Mouse (Mus musculus) heart, adult 2 months (tissue): ENCODE results near the gene Ctbp2. TPM values are rescaled to one million over a fixed set of nuclear protein-coding genes. Genes with fewer than 3 reads are reported as not detected.
A peak's percentile ranks its signal among the peaks of the same experiment; 100 is the strongest.

Experiments
- DNase-seq, 2 experiments: peaks; one replicate each; pipeline ENCODE4 v3.0.0; 2021
- H3K27ac ChIP-seq: fragments of 200-600 bp; 2 replicates; pipeline ENCODE4 v1.8.1; 2022
- H3K27me3 ChIP-seq: fragments of 200-500 bp; 2 replicates; pipeline ENCODE4 v1.6.1; 2012; ENCODE audit warnings: mild to moderate bottlenecking, low read length, inconsistent platforms, mixed read lengths; ENCODE audit not compliant: control insufficient read depth, insufficient read depth
- H3K36me3 ChIP-seq: fragments of 200-500 bp; 2 replicates; pipeline ENCODE4 v1.6.1; 2012; ENCODE audit warnings: low read length, inconsistent platforms; ENCODE audit not compliant: control insufficient read depth, insufficient read depth
- H3K4me1 ChIP-seq: fragments of 200-500 bp; 2 replicates; pipeline ENCODE4 v1.6.1; 2011; ENCODE audit warnings: low read length; ENCODE audit not compliant: control insufficient read depth, insufficient read depth
- H3K4me3 ChIP-seq: fragments of 200-600 bp; 2 replicates; pipeline ENCODE4 v1.8.1; 2022
- H3K79me2 ChIP-seq: fragments of 200-500 bp; replicated peaks from 2 replicates; pipeline ENCODE4 v1.6.1; 2012; ENCODE audit warnings: mild to moderate bottlenecking, inconsistent platforms, low read length, moderate library complexity, mixed read lengths; ENCODE audit not compliant: control insufficient read depth, insufficient read depth
- H3K9ac ChIP-seq: fragments of 200-500 bp; 2 replicates; pipeline ENCODE4 v1.6.1; 2012; ENCODE audit warnings: low read depth, mild to moderate bottlenecking, control low read depth, inconsistent platforms, low read length, mixed read lengths
- CTCF ChIP-seq: fragments of 200-600 bp; IDR thresholded peaks from 2 replicates; pipeline ENCODE4 v1.8.1; 2022; ENCODE audit warnings: antibody characterized with exemption, mild to moderate bottlenecking, moderate library complexity
- EP300 ChIP-seq: fragments of 200-500 bp; IDR thresholded peaks from 2 replicates; pipeline ENCODE4 v1.6.1; 2011; ENCODE audit warnings: low read depth, low read length, control low read depth; ENCODE audit not compliant: insufficient read depth
- POLR2A ChIP-seq: fragments of 200-500 bp; IDR thresholded peaks from 2 replicates; pipeline ENCODE4 v1.6.1; 2011; ENCODE audit warnings: mild to moderate bottlenecking, low read depth, low read length, control low read depth; ENCODE audit not compliant: insufficient read depth
- WGBS: fragments of 180-500 bp; shearing (Covaris S2); methylation state at CpG from one replicate; pipeline ENCODE4 v1.1.7; 2018; 5-methylcytosine and 5-hydroxymethylcytosine counted together
- intact Hi-C: fragments of 180-260 bp; cut with DNase I; formaldehyde crosslinking; loops from one replicate; pipeline ENCODE4 v1.15.1; 2025
- long read RNA-seq: library from polyadenylated mRNA; stranded (forward); transcript quantifications from one replicate; pipeline ENCODE4 v2.0.0, GENCODE M21; 2021
- polyA plus RNA-seq: library from polyadenylated mRNA; depleted of rRNA; stranded (reverse); fragments of >200 nt; gene quantifications from 2 replicates; pipeline ENCODE4 v1.2.3, GENCODE M21; 2012; rRNA removed
- total RNA-seq, 2 experiments: library from RNA; stranded (reverse); gene quantifications; 2 replicates each; pipeline ENCODE4 v1.2.3; 2021

The Ctbp2 gene
- total RNA-seq (10 to 100 TPM; 28.1 to 28.3 TPM), polyA plus RNA-seq (22.8 and 28.5 TPM in 2 replicates)
- long read RNA-seq, transcript Ctbp2-201 (11 exons, 2,321 nt): major isoform, 6 of 9 reads
- long read RNA-seq, partial matches to known transcripts: 0 of 9 reads
- long read RNA-seq, other reads (novel, unspliced or antisense): 1 of 9 reads

DNA sequence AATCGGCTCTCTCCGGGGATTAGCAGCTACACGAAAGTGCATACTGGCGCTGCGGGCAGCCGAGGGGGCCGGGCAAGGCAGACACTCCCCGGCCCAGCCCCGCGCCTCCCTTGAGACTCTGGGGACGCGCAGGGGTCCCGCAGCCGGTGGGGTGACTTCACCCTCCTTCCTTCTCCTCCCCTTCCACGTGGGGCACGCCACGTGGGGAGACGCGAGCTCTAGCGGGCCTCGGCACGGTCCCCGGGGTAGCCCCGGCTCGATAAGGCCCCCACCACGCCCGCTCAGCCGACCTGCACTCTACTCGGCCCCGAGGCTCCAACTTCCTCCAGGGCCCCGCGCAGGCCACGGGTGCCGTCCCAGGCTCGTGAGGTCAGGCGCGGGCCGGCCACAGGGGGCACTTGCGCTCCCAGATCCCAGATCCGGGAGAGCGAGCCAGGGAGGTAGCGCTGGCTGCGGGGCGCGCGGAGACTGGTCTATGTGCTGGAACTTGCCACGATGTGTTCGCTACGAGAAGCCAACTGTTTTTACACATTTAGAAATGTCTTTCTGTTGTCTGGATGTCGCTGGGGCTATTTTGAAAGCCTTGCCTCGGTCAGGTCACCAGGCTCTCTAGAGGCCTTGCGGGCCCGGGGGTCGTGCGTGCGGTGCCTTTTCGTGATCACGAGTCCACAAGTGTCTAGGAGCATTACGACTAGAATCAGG is at the start of gene Ctbp2:
Ctbp2 (minus strand) TSS at position 356 of the 702 bp plus-strand sequence.
- Histone ChIP-seq H3K27me3 (no peaks in the 10 kb centered on the region), H3K9ac (peak within 1 kb of the TSS; percentile 82), H3K36me3 (no peaks in the 10 kb centered on the region), H3K27ac (peak within 1 kb of the TSS; percentile 97), H3K4me3 (peak within 1 kb of the TSS; percentile 87), H3K4me1 (peaks cover 5% of the 10 kb centered on the region), H3K79me2 (0 out of 2 replicates have a peak, but pooled peaks cover 4% of the 10 kb centered on the region)
- intact Hi-C loops: loop anchor here (2.0 to 10.0 kb wide), 6 partner anchors 37 to 511 kb away; partner anchors contain the start of genes Abraxas2, Edrf1, Eef1akmt2 and Zranb1
- WGBS: under 1% methylated on average over 59 of the region's 59 CpGs
- peak; percentile 89 to 90 for DNase-seq
- TF ChIP-seq CTCF (peak; percentile 87), POLR2A (0 out of 2 replicates have a peak, but pooled peaks have one; percentile 16), EP300 (peak; percentile 44; the same call in 1 of the 2 replicates)

DNA sequence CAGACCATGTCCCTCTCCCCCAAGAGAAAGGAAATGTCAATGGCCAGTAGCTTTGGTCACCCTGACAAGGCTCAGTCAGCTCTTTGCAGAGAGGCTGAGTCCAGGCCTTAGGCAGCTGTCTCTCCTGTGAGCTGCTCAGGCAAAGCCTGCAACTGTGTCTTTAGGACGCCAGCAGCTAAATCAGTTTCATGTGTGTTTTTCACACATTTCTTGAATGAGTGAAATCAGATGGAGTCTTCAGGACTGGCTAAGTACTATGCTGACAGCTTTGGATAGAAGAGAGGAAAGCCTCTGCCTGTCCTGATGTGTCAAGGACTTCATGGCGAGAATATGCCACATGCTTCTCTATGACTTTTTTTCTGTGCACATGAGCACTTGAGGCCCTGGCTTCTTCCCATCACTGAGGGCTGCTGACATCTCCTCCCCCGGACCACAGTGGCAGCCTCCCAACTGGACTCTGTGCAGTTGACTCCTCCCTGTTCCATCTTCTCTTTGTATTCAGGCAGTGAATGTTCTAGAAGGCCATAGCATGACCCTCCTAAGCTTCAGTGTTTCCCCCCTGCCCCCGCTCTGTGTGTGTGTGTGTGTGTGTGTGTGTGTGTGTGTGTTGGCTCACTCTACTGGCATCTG is 47.4 kb upstream of the Ctbp2 start:
- H3K79me2 ChIP-seq: no peaks in the 10 kb centered on the region
- intact Hi-C loops: no loop called here
- no peaks in the 10 kb centered on the region for H3K27me3 ChIP-seq
- H3K9ac ChIP-seq: no peak overlapping the region
- H3K4me1 ChIP-seq: no peaks in the 10 kb centered on the region; the same call in 1 of the 2 replicates
- TF ChIP-seq POLR2A (no peak), EP300 (no peak), CTCF (no peak)
- DNase-seq: peak; percentile 51 to 53
- WGBS: 52% methylated on average over 4 of the region's 4 CpGs
- no peak overlapping the region for H3K27ac ChIP-seq
- H3K36me3 ChIP-seq: no peaks in the 10 kb centered on the region
- no peak overlapping the region for H3K4me3 ChIP-seq

DNA sequence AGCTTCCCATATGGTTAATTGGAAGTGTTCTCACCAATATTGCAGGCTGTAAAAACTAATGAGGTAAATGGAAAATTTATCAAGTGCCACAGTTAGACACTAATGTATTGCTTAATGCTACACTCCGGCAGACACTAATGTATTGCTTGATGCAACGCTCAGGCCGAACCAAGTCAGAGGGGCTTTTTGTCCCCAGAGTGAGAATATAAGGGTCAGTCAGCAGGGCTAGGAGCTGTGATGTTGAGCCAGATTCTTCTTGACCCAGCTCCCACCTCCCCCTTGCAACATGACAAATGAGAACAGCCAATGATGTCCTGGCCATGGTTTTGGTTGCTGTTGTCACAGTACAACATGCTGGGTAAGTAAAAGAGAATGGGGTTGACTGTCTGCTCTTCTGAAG is 44.8 kb upstream of the Ctbp2 start:
- Histone ChIP-seq H3K27ac (no peak overlapping the region), H3K4me1 (no peaks in the 10 kb centered on the region; the same call in 1 of the 2 replicates), H3K79me2 (no peaks in the 10 kb centered on the region), H3K9ac (no peak overlapping the region), H3K4me3 (no peak overlapping the region), H3K27me3 (no peaks in the 10 kb centered on the region), H3K36me3 (no peaks in the 10 kb centered on the region)
- intact Hi-C loops: no loop called here
- over 99% methylated on average over 3 of the region's 3 CpGs for WGBS
- DNase-seq: no peak
- TF ChIP-seq EP300: no peak
- no peak for TF ChIP-seq CTCF
- TF ChIP-seq POLR2A: no peak

DNA sequence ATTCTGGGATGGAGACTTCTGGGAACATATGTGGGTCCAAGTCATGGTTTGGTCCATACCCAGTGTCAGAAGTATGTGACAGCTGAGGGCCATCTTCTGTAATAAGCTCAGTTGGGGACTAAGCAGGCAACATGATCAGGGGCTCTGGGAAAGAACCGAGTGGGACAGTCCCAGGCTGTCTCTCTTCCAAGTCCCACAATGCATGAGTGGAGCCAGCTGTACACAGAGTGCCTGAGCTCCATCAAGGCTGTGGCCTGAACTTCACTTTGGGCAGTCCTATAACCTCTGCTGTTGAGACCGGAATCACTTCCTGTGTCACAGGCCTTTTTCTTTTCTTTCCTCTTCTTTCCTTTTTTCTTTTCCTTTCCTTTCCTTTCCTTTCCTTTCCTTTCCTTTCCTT is 43.7 kb upstream of the Ctbp2 start:
- no peak overlapping the region for H3K27ac ChIP-seq
- H3K4me1 ChIP-seq: no peaks in the 10 kb centered on the region; the same call in 1 of the 2 replicates
- no peak for DNase-seq
- no peak overlapping the region for H3K4me3 ChIP-seq
- intact Hi-C loops: no loop called here
- 75% methylated on average over 2 of the region's 2 CpGs for WGBS
- H3K79me2 ChIP-seq: no peaks in the 10 kb centered on the region
- TF ChIP-seq EP300: no peak
- no peak for TF ChIP-seq CTCF
- TF ChIP-seq POLR2A: no peak
- no peaks in the 10 kb centered on the region for H3K36me3 ChIP-seq
- no peak overlapping the region for H3K9ac ChIP-seq
- H3K27me3 ChIP-seq: no peaks in the 10 kb centered on the region

DNA sequence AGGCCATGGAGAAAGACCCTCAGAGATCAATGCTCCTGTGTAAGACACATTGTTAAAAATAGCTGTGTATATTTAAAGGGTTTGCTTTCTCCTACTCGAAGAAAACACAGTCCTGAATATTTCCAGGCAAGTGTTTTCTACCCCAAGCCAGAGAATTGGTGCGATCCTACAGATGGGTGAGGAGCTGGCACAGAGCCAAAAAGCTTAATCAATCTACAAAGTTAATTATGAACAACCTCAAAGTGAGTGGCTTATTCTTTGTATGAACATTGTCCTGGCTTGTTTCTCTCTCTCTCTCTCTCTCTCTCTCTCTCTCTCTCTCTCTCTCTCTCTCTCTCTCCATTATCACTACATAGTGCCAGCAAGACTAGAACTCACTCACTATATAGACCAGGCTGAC is 40.6 kb upstream of the Ctbp2 start:
- no peak for TF ChIP-seq CTCF
- no peak for TF ChIP-seq POLR2A
- no peak for TF ChIP-seq EP300
- Histone ChIP-seq H3K27me3 (no peaks in the 10 kb centered on the region), H3K9ac (no peak overlapping the region), H3K4me3 (no peak overlapping the region), H3K4me1 (no peaks in the 10 kb centered on the region), H3K79me2 (no peaks in the 10 kb centered on the region), H3K36me3 (no peaks in the 10 kb centered on the region), H3K27ac (no peak overlapping the region)
- WGBS: 36% methylated on average over 2 of the region's 2 CpGs
- no peak for DNase-seq
- intact Hi-C loops: no loop called here

DNA sequence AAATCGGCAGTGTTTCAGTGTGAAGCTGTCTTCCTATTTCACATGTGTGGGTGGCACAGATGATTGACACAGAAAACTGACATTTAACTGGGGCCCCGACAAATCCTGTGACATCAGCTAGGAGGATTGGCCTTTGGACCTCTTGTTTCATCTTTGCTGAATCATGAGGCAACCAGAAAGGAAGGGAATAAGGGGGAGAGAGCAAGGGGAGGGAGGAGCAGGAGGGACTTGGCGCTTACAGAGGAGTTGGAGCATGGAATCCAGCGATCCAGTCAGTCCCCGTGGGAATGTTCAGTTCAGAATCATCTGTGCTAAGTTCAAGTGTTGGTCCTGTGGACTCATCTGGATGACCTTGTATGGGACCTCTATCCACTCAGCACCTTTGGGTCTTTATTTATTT is 38.9 kb upstream of the Ctbp2 start:
- WGBS: 41% methylated on average over 5 of the region's 5 CpGs
- no peaks in the 10 kb centered on the region for H3K79me2 ChIP-seq
- no peaks in the 10 kb centered on the region for H3K4me1 ChIP-seq
- H3K27me3 ChIP-seq: no peaks in the 10 kb centered on the region
- intact Hi-C loops: no loop called here
- no peaks in the 10 kb centered on the region for H3K36me3 ChIP-seq
- no peak for TF ChIP-seq POLR2A
- no peak for TF ChIP-seq CTCF
- TF ChIP-seq EP300: no peak
- no peak overlapping the region for H3K9ac ChIP-seq
- no peak overlapping the region for H3K27ac ChIP-seq
- no peak overlapping the region for H3K4me3 ChIP-seq
- peak in 1 of 2 experiments; percentile 17 for DNase-seq
